Mouse (Mus musculus) CD4-positive, CD25-positive, alpha-beta regulatory T cell, adult 9 weeks (primary cell): ENCODE results near the gene Cfap299. TPM values are rescaled to one million over a fixed set of nuclear protein-coding genes. Genes with fewer than 3 reads are reported as not detected.

Experiments
- polyA plus RNA-seq: library from polyadenylated mRNA; unstranded; fragments of 100-300 nt; shearing (Covaris generic); gene quantifications from one replicate; pipeline ENCODE4 v1.2.1, GENCODE M21; 2017

The Cfap299 gene
- polyA plus RNA-seq: not detected

GRCm38 (mm10) chr5:98328848-98329624, at the start of gene Cfap299:
Cfap299 (plus strand) TSS chr5:98329304.

GRCm38 (mm10) chr5:98552395-98552794, 223.3 kb downstream of the Cfap299 start, which contains the start of gene Gm11111:
Gm11111 (plus strand) TSS chr5:98552695.

Other genes with a start within 250 kb of the Cfap299 start
- not detected for gene Prdm8, start 162.1 kb upstream of the Cfap299 start, polyA plus RNA-seq
- gene Fgf5, start 75.1 kb upstream of the Cfap299 start, polyA plus RNA-seq: not detected
- not detected for gene Gm11111, start 223.4 kb downstream of the Cfap299 start, polyA plus RNA-seq